Mouse (Mus musculus): ENCODE data around the gene Gm9376. TPM values are rescaled to one million over a fixed set of nuclear protein-coding genes. Genes with fewer than 3 reads are reported as not detected.

The Gm9376 gene
- not detected for polyA plus RNA-seq (2015; fragmentation: Illumina TruSeq; extraction: RNeasy Lipid Tissue Mini Kit (QIAGEN cat#74804); ENCODE audit: insufficient read depth, low read depth, low replicate concordance)

DNA sequence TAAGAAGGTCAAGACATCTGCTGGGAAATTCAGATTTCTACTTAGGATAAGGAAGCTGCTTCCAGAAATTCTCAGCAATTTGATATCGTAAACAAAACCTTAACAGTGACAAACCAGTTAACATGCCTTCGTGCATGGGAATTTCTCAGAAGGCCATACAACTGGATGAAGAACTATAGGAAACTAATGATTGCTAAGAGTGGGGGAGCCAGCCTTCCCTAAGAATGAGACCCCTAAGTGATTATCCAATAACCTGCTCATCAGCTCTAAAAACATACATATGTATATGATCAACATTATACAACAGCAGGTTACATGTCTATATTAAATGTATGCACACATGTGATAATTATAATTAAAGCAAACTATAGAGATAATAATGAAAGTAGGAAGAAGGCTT is at the start of gene Gm9376:
Gene Gm9376, plus strand, starts transcription at position 301 of the 400 bp plus-strand sequence.

DNA sequence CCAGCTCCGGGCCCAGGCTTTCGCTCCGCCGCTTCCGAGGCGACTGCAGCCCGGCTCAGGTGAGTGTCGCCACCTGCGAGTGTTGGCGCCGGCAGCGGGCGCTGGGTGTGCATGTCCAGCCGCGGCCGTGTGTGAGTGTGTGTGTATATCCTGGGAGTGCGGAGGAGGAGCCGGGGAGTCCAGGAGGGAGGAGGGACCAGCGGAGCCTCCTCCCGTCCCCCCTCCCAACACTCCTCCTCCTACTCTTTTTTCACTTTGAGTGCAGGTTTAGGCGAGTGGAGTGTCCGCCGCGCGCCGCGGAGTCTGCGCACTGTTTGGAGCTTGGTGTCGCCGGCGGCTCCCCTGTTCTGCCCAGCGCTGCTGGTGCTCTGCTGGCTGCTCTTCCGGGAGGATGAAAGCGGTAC is 29.9 kb upstream of the Gm9376 start, which contains the start of gene Sox21:
Gene Sox21, minus strand, starts transcription at position 145 of the 404 bp plus-strand sequence.

Other genes starting within 250 kb of the Gm9376 start
- gene Dct, start 214.7 kb upstream of the Gm9376 start, polyA plus RNA-seq (2015; fragmentation: Illumina TruSeq; extraction: RNeasy Lipid Tissue Mini Kit (QIAGEN cat#74804); ENCODE audit: insufficient read depth, low read depth, low replicate concordance): not detected
- gene Tgds, start 134.2 kb upstream of the Gm9376 start, polyA plus RNA-seq (2015; fragmentation: Illumina TruSeq; extraction: RNeasy Lipid Tissue Mini Kit (QIAGEN cat#74804); ENCODE audit: insufficient read depth, low read depth, low replicate concordance): 9.3 TPM
- 10.8 TPM for gene Gpr180, start 129.8 kb upstream of the Gm9376 start, polyA plus RNA-seq (2015; fragmentation: Illumina TruSeq; extraction: RNeasy Lipid Tissue Mini Kit (QIAGEN cat#74804); ENCODE audit: insufficient read depth, low read depth, low replicate concordance)
- not detected for gene Sox21, start 29.9 kb upstream of the Gm9376 start, polyA plus RNA-seq (2015; fragmentation: Illumina TruSeq; extraction: RNeasy Lipid Tissue Mini Kit (QIAGEN cat#74804); ENCODE audit: insufficient read depth, low read depth, low replicate concordance)

All from pancreas, adult 10 weeks (tissue).